Mouse (Mus musculus) neural tube, embryonic 13.5 days (tissue): ENCODE results near the gene Olfr284. TPM values are rescaled to one million over a fixed set of nuclear protein-coding genes. Genes with fewer than 3 reads are reported as not detected.

Source experiments
- ATAC-seq: fragments of 200-750 bp; cut with Nextera tagmentation; 2 replicates; pipeline ENCODE4 v1.8.0; 2017; ENCODE audit warnings: low read depth, mild to moderate bottlenecking, moderate TSS enrichment, moderate library complexity
- H3K27ac ChIP-seq: fragments of 300-500 bp; sonication (generic); replicated peaks from 2 replicates; pipeline ENCODE4 v1.5.1; 2015; ENCODE audit warnings: moderate library complexity, mild to moderate bottlenecking, inconsistent platforms
- H3K27me3 ChIP-seq: fragments of 300-500 bp; sonication (generic); 2 replicates; pipeline ENCODE4 v1.6.1; 2015; ENCODE audit warnings: mild to moderate bottlenecking, inconsistent platforms
- H3K36me3 ChIP-seq: fragments of 300-500 bp; sonication (generic); 2 replicates; pipeline ENCODE4 v1.6.1; 2015; ENCODE audit warnings: mild to moderate bottlenecking, inconsistent platforms
- H3K4me1 ChIP-seq: fragments of 300-500 bp; sonication (generic); replicated peaks from 2 replicates; pipeline ENCODE4 v1.6.1; 2015; ENCODE audit warnings: inconsistent platforms
- H3K4me2 ChIP-seq: fragments of 300-500 bp; sonication (generic); 2 replicates; pipeline ENCODE4 v1.6.1; 2015; ENCODE audit warnings: inconsistent platforms, mild to moderate bottlenecking, moderate library complexity
- H3K4me3 ChIP-seq: fragments of 300-500 bp; sonication (generic); 2 replicates; pipeline ENCODE4 v1.5.1; 2015; ENCODE audit warnings: mild to moderate bottlenecking, inconsistent platforms
- H3K9ac ChIP-seq: fragments of 300-500 bp; sonication (generic); 2 replicates; pipeline ENCODE4 v1.6.1; 2015; ENCODE audit warnings: moderate library complexity, mild to moderate bottlenecking, inconsistent platforms
- H3K9me3 ChIP-seq: fragments of 300-500 bp; sonication (generic); 2 replicates; pipeline ENCODE4 v1.6.1; 2016; ENCODE audit warnings: inconsistent platforms
- WGBS: fragments of 180-500 bp; shearing (Covaris S2); methylation state at CpG from one replicate; pipeline ENCODE4 v1.1.7; 2015; 5-methylcytosine and 5-hydroxymethylcytosine counted together
- polyA plus RNA-seq: library from polyadenylated mRNA; unstranded; fragments of >200 nt; fragmentation: Nextera tagmentation; extraction: Ambion mirVana; gene quantifications from 2 replicates; pipeline ENCODE4 v1.2.1, GENCODE M21; 2015

Gene Olfr284
- not detected in 2 replicates for polyA plus RNA-seq

DNA sequence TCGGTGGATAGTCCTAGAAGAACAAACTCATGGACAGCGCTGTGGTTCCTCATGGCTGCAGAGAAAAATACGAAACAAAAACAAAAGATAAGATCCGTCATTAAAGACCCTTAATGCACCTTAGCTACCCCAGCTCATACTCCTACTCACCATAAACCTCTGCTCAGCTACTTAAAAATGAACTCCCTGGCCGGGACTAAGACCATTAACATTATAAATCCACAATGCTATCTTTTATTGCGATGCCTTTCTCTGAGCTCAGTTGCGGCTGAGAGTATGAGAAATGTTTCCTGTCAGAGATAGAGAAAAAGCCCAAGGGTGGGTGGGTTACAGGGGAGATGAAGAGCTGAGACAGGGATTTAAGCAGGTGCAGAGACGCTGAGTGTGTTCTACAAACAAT lies at the start of gene Olfr284:
Olfr284 (minus strand) TSS at position 101 of the 400 bp plus-strand sequence.
- no peaks in the 10 kb centered on the region for H3K36me3 ChIP-seq
- no peak within 1 kb of the TSS for H3K4me3 ChIP-seq
- no peaks in the 10 kb centered on the region for H3K9me3 ChIP-seq
- WGBS = 89% methylated on average over 8 of the region's 8 CpGs
- no peak within 1 kb of the TSS for H3K27ac ChIP-seq
- H3K27me3 ChIP-seq = no peaks in the 10 kb centered on the region
- H3K9ac ChIP-seq = no peak within 1 kb of the TSS
- no peak for ATAC-seq
- H3K4me1 ChIP-seq = no peaks in the 10 kb centered on the region
- H3K4me2 ChIP-seq = no peak within 1 kb of the TSS

DNA sequence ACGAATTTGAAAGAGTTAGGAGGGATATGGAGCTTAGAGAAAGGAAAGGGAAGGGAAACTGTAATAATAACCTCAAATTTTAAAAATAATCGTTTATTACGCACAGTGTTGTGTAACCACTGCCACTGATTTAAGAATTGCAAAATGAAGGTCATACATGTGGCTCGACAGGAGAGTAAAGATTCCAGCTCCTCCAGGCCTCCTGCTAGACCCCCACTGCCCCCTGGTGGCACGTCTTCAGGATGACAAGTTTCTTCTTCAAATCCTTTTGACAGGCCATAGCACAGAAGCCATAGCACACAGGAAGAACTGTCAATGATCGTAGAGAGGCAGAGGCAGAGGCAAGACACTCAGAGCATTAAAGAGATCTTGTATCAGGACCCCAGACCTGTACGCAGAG lies 49.0 kb upstream of the Olfr284 start:
- Histone ChIP-seq H3K9me3 (no peaks in the 10 kb centered on the region; the same call in 1 of the 2 replicates), H3K4me1 (no peaks in the 10 kb centered on the region), H3K36me3 (no peaks in the 10 kb centered on the region), H3K27me3 (no peaks in the 10 kb centered on the region), H3K27ac (no peak overlapping the region), H3K4me2 (no peak overlapping the region), H3K4me3 (no peak overlapping the region), H3K9ac (no peak overlapping the region)
- ATAC-seq = peak; percentile 63; the same call in 1 of the 2 replicates
- 36% methylated on average over 7 of the region's 7 CpGs for WGBS

DNA sequence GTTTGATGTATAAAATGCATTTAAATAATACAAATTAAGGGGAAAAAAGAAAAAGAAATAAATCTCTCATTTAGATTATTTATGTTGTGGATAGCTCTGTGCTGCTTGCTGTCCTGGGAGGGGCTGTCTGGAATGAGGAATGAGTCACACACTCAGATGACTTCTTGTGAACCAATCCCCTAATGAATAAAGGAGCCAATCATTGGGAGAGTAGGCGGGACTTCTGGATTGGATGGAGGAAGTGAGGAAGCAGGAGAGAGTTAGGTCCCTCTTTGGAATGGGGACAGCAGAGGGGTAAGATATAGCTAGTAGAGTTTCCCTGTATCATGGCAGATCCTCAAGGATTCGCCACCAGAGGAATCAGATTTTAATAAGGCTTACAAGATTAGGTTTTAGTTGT lies 46.8 kb upstream of the Olfr284 start:
- H3K27me3 ChIP-seq = no peaks in the 10 kb centered on the region
- no peak overlapping the region for H3K9ac ChIP-seq
- WGBS = 81% methylated on average over 2 of the region's 2 CpGs
- ATAC-seq = no peak
- no peak overlapping the region for H3K27ac ChIP-seq
- H3K4me3 ChIP-seq = no peak overlapping the region
- no peaks in the 10 kb centered on the region for H3K4me1 ChIP-seq
- H3K9me3 ChIP-seq = no peaks in the 10 kb centered on the region
- no peaks in the 10 kb centered on the region for H3K36me3 ChIP-seq
- H3K4me2 ChIP-seq = no peak overlapping the region

DNA sequence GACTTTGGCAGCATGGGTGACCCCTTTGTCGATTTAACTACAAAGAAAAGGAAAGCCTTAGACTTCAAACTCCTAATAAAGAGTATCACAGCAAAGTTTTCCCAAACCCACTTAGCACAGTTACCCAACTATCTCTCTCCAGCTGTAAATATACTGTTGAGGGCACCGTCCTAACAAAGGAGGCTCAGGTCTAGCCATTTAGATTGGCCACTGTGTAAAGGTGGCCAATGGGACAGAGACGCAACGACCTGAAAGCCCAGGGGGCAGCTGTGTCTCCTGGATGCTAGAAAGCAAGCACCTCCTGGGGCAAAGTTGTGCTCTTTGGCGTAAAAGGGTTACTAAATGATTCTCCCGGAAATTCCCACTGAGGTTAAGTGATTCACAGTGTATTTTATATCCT lies 40.1 kb upstream of the Olfr284 start, which contains the start of gene Olfr283:
Olfr283 (minus strand) TSS at position 101 of the 400 bp plus-strand sequence.
- Histone ChIP-seq H3K9me3 (no peaks in the 10 kb centered on the region), H3K4me2 (no peak within 1 kb of the TSS), H3K27ac (no peak within 1 kb of the TSS), H3K27me3 (no peaks in the 10 kb centered on the region), H3K4me1 (no peaks in the 10 kb centered on the region), H3K4me3 (no peak within 1 kb of the TSS), H3K9ac (no peak within 1 kb of the TSS), H3K36me3 (no peaks in the 10 kb centered on the region)
- no peak for ATAC-seq
- 84% methylated on average over 6 of the region's 6 CpGs for WGBS

- H3K4me1 ChIP-seq = no peaks in the 10 kb centered on the region
- no peak overlapping the region for H3K9ac ChIP-seq
Measured at GRCm38 (mm10) chr15:98378209-98378608, 37.4 kb upstream of the Olfr284 start.

DNA sequence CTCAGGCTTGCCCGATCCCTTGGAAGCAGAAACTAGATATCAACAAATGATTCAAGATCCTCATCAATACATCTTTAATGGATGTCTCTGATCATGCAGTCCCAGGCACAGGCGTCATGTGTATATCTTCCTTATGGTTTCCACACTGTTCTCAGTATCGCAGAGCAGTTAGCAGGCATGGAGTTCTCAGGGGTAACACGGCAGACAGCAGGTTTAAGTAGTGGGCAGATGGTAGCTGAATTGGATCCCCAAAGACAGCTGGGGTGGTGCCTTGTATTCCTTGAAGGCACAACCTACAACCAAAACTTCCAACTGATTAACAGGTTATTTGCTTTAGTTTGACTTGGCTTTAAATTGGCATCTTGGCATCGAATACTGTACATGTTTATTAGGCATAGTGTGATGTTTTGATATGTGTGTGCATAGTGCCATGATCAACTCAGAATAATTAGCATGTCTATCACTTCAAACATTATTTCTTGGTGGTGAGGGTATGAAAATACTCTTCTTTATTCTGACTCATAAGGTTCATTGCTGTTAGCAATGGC lies 23.5 kb downstream of the Olfr284 start, which contains the start of gene Olfr285:
Olfr285 (minus strand) TSS at position 177 of the 548 bp plus-strand sequence.
- H3K9ac ChIP-seq = no peak within 1 kb of the TSS
- 92% methylated on average over 5 of the region's 5 CpGs for WGBS
- no peak within 1 kb of the TSS for H3K4me2 ChIP-seq
- no peak for ATAC-seq
- no peaks in the 10 kb centered on the region for H3K9me3 ChIP-seq
- no peak within 1 kb of the TSS for H3K27ac ChIP-seq
- no peaks in the 10 kb centered on the region for H3K4me1 ChIP-seq
- H3K27me3 ChIP-seq = no peaks in the 10 kb centered on the region
- H3K36me3 ChIP-seq = no peaks in the 10 kb centered on the region
- no peak within 1 kb of the TSS for H3K4me3 ChIP-seq

More at GRCm38 (mm10) chr15:98378209-98378608, 37.4 kb upstream of the Olfr284 start:
- Histone ChIP-seq H3K4me2 (no peak overlapping the region), H3K4me3 (no peak overlapping the region), H3K36me3 (no peaks in the 10 kb centered on the region), H3K9me3 (no peaks in the 10 kb centered on the region), H3K27me3 (no peaks in the 10 kb centered on the region), H3K27ac (no peak overlapping the region)
- 93% methylated on average over 13 of the region's 13 CpGs for WGBS
- no peak for ATAC-seq

DNA sequence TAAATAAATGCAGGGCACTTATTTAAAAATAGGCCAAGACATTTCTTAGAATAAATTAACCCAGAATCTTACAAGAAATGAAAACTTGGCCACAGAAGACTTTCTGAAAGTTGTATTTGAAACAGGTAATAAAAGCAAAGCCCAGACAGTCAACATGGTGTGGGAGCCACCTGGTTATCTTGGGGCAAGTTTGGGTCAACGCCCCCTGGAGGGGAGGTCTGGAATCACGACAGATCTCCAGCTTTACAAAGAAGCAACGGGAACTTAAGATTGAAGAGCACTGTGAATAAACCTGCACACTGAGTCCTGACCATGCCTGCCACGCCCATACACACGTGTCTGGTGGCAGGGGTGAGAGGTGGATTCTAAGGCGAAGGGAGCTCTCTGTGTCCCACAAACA lies 25.1 kb downstream of the Olfr284 start:
- ATAC-seq = no peak
- 59% methylated on average over 6 of the region's 6 CpGs for WGBS
- Histone ChIP-seq H3K9me3 (no peaks in the 10 kb centered on the region), H3K4me2 (no peak overlapping the region), H3K9ac (no peak overlapping the region), H3K36me3 (no peaks in the 10 kb centered on the region), H3K27me3 (no peaks in the 10 kb centered on the region), H3K4me1 (no peaks in the 10 kb centered on the region), H3K4me3 (no peak overlapping the region), H3K27ac (no peak overlapping the region)

DNA sequence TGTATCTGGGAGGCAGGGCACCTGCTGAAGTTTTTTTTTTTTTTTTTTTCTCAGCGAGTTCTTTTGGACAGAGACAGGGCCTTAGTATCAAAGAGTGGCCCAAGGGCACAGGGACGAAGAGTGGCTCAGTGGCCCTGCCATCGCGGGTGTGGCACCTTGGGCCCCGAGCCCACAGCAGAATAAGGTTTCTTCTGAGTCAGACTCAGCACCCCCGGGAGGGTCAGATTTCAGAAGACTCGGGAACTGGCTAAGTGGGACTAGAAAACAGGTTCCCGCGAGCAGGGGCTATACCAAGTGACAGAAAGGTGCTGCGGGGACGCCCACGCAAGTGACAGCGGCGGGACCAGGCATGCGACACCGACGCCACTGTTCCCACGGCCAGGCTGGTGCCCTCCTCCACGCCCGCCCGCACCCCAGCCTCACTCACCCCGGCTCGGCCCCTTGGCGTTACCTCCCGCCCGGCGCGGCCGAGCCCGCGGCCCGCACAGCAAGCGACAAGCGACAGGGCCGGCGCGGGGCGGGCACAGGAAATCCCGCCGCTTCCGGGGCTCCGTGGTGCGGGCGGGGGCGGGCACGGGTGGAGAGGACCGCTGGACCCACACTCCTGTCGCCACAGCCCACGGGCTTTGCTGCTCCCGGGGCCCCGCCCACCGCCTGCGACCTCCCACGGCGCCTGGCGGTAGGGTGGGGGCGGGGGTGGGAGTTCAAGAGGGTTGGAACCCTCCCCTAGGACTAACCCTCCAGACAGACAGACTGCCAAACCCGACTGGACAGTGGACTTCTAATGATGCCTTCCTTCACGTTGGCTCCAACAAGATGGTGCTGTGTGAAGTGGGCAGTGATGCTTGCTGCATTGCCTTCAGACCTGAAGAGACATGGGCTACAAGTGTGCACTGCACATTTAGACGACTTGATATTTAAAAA lies 44.9 kb downstream of the Olfr284 start, which contains the start of gene Zfp641:
Zfp641 (minus strand) TSS at position 534 of the 924 bp plus-strand sequence.
- ATAC-seq = peak; percentile 85
- Histone ChIP-seq H3K27ac (no peak within 1 kb of the TSS), H3K9me3 (peaks cover 10% of the 10 kb centered on the region; the same call in 1 of the 2 replicates), H3K36me3 (no peaks in the 10 kb centered on the region), H3K4me3 (peak within 1 kb of the TSS; percentile 62), H3K4me2 (peak within 1 kb of the TSS; percentile 82), H3K27me3 (peaks cover 6% of the 10 kb centered on the region; the same call in 1 of the 2 replicates), H3K9ac (peak within 1 kb of the TSS; percentile 85), H3K4me1 (peaks cover 8% of the 10 kb centered on the region)
- WGBS = 2% methylated on average over 58 of the region's 60 CpGs

GRCm38 (mm10) chr15:98293651-98294050 lies 47.1 kb downstream of the Olfr284 start:
- H3K9ac ChIP-seq = no peak overlapping the region
- H3K27ac ChIP-seq = no peak overlapping the region
- WGBS = 90% methylated on average over 8 of the region's 8 CpGs
- H3K9me3 ChIP-seq = no peaks in the 10 kb centered on the region
- peaks cover 6% of the 10 kb centered on the region; the same call in 1 of the 2 replicates for H3K27me3 ChIP-seq
- no peak for ATAC-seq
- H3K4me1 ChIP-seq = peaks cover 8% of the 10 kb centered on the region
- H3K36me3 ChIP-seq = peaks cover 4% of the 10 kb centered on the region; the same call in 1 of the 2 replicates
- no peak overlapping the region for H3K4me2 ChIP-seq
- H3K4me3 ChIP-seq = no peak overlapping the region

Other genes starting within 250 kb of the Olfr284 start
- 66.5 and 66.8 TPM in 2 replicates for gene Pfkm, start 248.4 kb downstream of the Olfr284 start, polyA plus RNA-seq
- 20.3 and 23.4 TPM in 2 replicates for gene Senp1, start 247.2 kb downstream of the Olfr284 start, polyA plus RNA-seq
- 57.5 and 63.8 TPM in 2 replicates for gene Asb8, start 175.4 kb downstream of the Olfr284 start, polyA plus RNA-seq
- 50.1 and 50.4 TPM in 2 replicates for gene Ccdc184, start 173.8 kb downstream of the Olfr284 start, polyA plus RNA-seq
- gene Olfr288, start 145.4 kb downstream of the Olfr284 start, polyA plus RNA-seq = not detected in 2 replicates
- gene Gm44579, start 120.0 kb downstream of the Olfr284 start, polyA plus RNA-seq = not detected in 2 replicates
- 0.20 TPM in 1 of 2 replicates, not detected in the other for gene Olfr287, start 119.9 kb downstream of the Olfr284 start, polyA plus RNA-seq
- gene Olfr286, start 106.5 kb downstream of the Olfr284 start, polyA plus RNA-seq = not detected in 2 replicates
- gene H1fnt, start 83.7 kb downstream of the Olfr284 start, polyA plus RNA-seq = not detected in 2 replicates
- gene Zfp641, start 44.8 kb downstream of the Olfr284 start, polyA plus RNA-seq = 5.5 and 6.5 TPM in 2 replicates
- not detected in 2 replicates for gene Olfr285, start 23.6 kb downstream of the Olfr284 start, polyA plus RNA-seq
- not detected in 2 replicates for gene Olfr283, start 40.0 kb upstream of the Olfr284 start, polyA plus RNA-seq
- gene Olfr282, start 90.2 kb upstream of the Olfr284 start, polyA plus RNA-seq = not detected in 2 replicates
- gene Olfr281, start 111.6 kb upstream of the Olfr284 start, polyA plus RNA-seq = not detected in 2 replicates
- gene OR5BS1P, start 128.9 kb upstream of the Olfr284 start, polyA plus RNA-seq = not detected in 2 replicates
- gene Lalba, start 141.7 kb upstream of the Olfr284 start, polyA plus RNA-seq = not detected in 2 replicates
- gene Olfr279, start 151.4 kb upstream of the Olfr284 start, polyA plus RNA-seq = not detected in 2 replicates
- 132 and 147 TPM in 2 replicates for gene Kansl2, start 193.3 kb upstream of the Olfr284 start, polyA plus RNA-seq
- gene Ccnt1, start 229.9 kb upstream of the Olfr284 start, polyA plus RNA-seq = 68.7 and 76.3 TPM in 2 replicates
- not detected in 2 replicates for gene 4930415O20Rik, start 230.0 kb upstream of the Olfr284 start, polyA plus RNA-seq